Mouse (Mus musculus) stomach, postnatal 0 days (tissue): ENCODE measurements at regions not wholly inside any gene's neighbourhood (a gene's known extent, or its start where the extent isn't known, plus 50 kb on each side); places are given as distances from the start of the nearest gene placed in this dataset.

ENCODE experiments used
- ATAC-seq: fragments of 200-750 bp; cut with Nextera tagmentation; 2 replicates; pipeline ENCODE4 v1.8.0; 2017; ENCODE audit not compliant: low FRiP score, low TSS enrichment
- DNase-seq: peaks from one replicate; pipeline ENCODE4 v3.0.0-alpha.2; 2016; ENCODE audit warnings: low spot score
- H3K27ac ChIP-seq: fragments of 300-500 bp; sonication (generic); replicated peaks from 2 replicates; pipeline ENCODE4 v1.5.1; 2014; ENCODE audit warnings: mild to moderate bottlenecking, control low read depth
- H3K27me3 ChIP-seq: fragments of 300-500 bp; sonication (generic); 2 replicates; pipeline ENCODE4 v1.6.1; 2014; ENCODE audit warnings: low read length; ENCODE audit not compliant: control insufficient read depth, insufficient read depth
- H3K36me3 ChIP-seq: fragments of 300-500 bp; sonication (generic); 2 replicates; pipeline ENCODE4 v1.6.1; 2014; ENCODE audit warnings: low read length, mixed read lengths; ENCODE audit not compliant: control insufficient read depth, insufficient read depth
- H3K4me1 ChIP-seq: fragments of 300-500 bp; sonication (generic); replicated peaks from 2 replicates; pipeline ENCODE4 v1.6.1; 2014; ENCODE audit warnings: antibody characterized with exemption; ENCODE audit not compliant: control insufficient read depth, insufficient read depth
- H3K4me2 ChIP-seq: fragments of 300-500 bp; sonication (generic); replicated peaks from 2 replicates; pipeline ENCODE4 v1.6.1; 2014; ENCODE audit warnings: low read depth, mild to moderate bottlenecking, control low read depth, moderate library complexity
- H3K4me3 ChIP-seq: fragments of 300-500 bp; sonication (generic); 2 replicates; pipeline ENCODE4 v1.5.1; 2014; ENCODE audit warnings: low read depth, low read length, control low read depth
- H3K9ac ChIP-seq: fragments of 300-500 bp; sonication (generic); 2 replicates; pipeline ENCODE4 v1.6.1; 2014; ENCODE audit warnings: mild to moderate bottlenecking, low read length, control low read depth, mixed read lengths
- H3K9me3 ChIP-seq: fragments of 300-500 bp; sonication (generic); 2 replicates; pipeline ENCODE4 v1.6.1; 2016; ENCODE audit warnings: low read length; ENCODE audit not compliant: control insufficient read depth
- CTCF ChIP-seq: IDR thresholded peaks from 2 replicates; pipeline ENCODE4 v1.5.1; 2016; ENCODE audit warnings: antibody characterized with exemption, low read depth, mild to moderate bottlenecking, moderate library complexity
- EP300 ChIP-seq: optimal IDR thresholded peaks from 2 replicates; pipeline ENCODE3; 2016; ENCODE audit warnings: antibody characterized with exemption
- WGBS: fragments of 180-500 bp; shearing (Covaris S2); extraction: QIAGEN DNeasy Blood & Tissue Kit; methylation state at CpG from one replicate; pipeline ENCODE4 v1.1.7; 2014; 5-methylcytosine and 5-hydroxymethylcytosine counted together

- Histone ChIP-seq H3K27ac (no peak overlapping the region), H3K36me3 (no peaks in the 10 kb centered on the region), H3K4me3 (no peak overlapping the region), H3K9ac (no peak overlapping the region), H3K4me1 (no peaks in the 10 kb centered on the region), H3K27me3 (no peaks in the 10 kb centered on the region), H3K9me3 (no peaks in the 10 kb centered on the region), H3K4me2 (no peak overlapping the region)
- no peak for TF ChIP-seq CTCF
- TF ChIP-seq EP300 = no peak
- 79% methylated on average over 2 of the region's 2 CpGs for WGBS
- ATAC-seq (no peak), DNase-seq (no peak)
These were observed 1669.5 kb downstream of the Efnb2 start for GRCm38 (mm10) chr8:6991516-6991915.

- no peak for TF ChIP-seq CTCF
- H3K4me2 ChIP-seq = no peak overlapping the region
- H3K9ac ChIP-seq = no peak overlapping the region
- no peak for ATAC-seq
- DNase-seq = no peak
- no peaks in the 10 kb centered on the region for H3K27me3 ChIP-seq
- WGBS = 79% methylated on average over 3 of the region's 3 CpGs
- H3K36me3 ChIP-seq = no peaks in the 10 kb centered on the region
- no peaks in the 10 kb centered on the region for H3K4me1 ChIP-seq
- no peaks in the 10 kb centered on the region for H3K9me3 ChIP-seq
- H3K4me3 ChIP-seq = no peak overlapping the region
- no peak overlapping the region for H3K27ac ChIP-seq
These were observed 1671.5 kb downstream of the Efnb2 start for GRCm38 (mm10) chr8:6989359-6990095.

GRCm38 (mm10) chr8:6973961-6974360 is 1687.1 kb downstream of the Efnb2 start:
- no peak overlapping the region for H3K9ac ChIP-seq
- no peak overlapping the region for H3K4me3 ChIP-seq
- no peaks in the 10 kb centered on the region for H3K27me3 ChIP-seq
- no peak for ATAC-seq
- no peaks in the 10 kb centered on the region for H3K4me1 ChIP-seq
- H3K27ac ChIP-seq = no peak overlapping the region
- TF ChIP-seq EP300 (no peak), CTCF (no peak)
- no peaks in the 10 kb centered on the region for H3K36me3 ChIP-seq
- no peaks in the 10 kb centered on the region for H3K9me3 ChIP-seq
- DNase-seq = no peak
- H3K4me2 ChIP-seq = no peak overlapping the region

- WGBS = 76% methylated on average over 4 of the region's 4 CpGs
- TF ChIP-seq CTCF (no peak), EP300 (no peak)
- ATAC-seq = no peak
- Histone ChIP-seq H3K4me2 (no peak overlapping the region), H3K27me3 (no peaks in the 10 kb centered on the region), H3K9me3 (no peaks in the 10 kb centered on the region), H3K4me3 (no peak overlapping the region), H3K36me3 (no peaks in the 10 kb centered on the region), H3K9ac (no peak overlapping the region), H3K27ac (no peak overlapping the region), H3K4me1 (no peaks in the 10 kb centered on the region)
- DNase-seq = no peak
These were observed 1697.8 kb downstream of the Efnb2 start for GRCm38 (mm10) chr8:6963006-6963799.

- H3K4me1 ChIP-seq = no peaks in the 10 kb centered on the region
- H3K9ac ChIP-seq = no peak overlapping the region
- ATAC-seq (no peak), DNase-seq (no peak)
- H3K4me2 ChIP-seq = no peak overlapping the region
- WGBS = 83% methylated on average over 5 of the region's 5 CpGs
- H3K27me3 ChIP-seq = no peaks in the 10 kb centered on the region
- H3K9me3 ChIP-seq = no peaks in the 10 kb centered on the region
- H3K27ac ChIP-seq = no peak overlapping the region
- H3K4me3 ChIP-seq = no peak overlapping the region
- H3K36me3 ChIP-seq = no peaks in the 10 kb centered on the region
- TF ChIP-seq CTCF (no peak), EP300 (no peak)
These were observed 1703.0 kb downstream of the Efnb2 start for GRCm38 (mm10) chr8:6958086-6958485.

- Histone ChIP-seq H3K9ac (no peak overlapping the region), H3K36me3 (no peaks in the 10 kb centered on the region), H3K27ac (no peak overlapping the region), H3K4me1 (no peaks in the 10 kb centered on the region), H3K9me3 (no peaks in the 10 kb centered on the region), H3K27me3 (no peaks in the 10 kb centered on the region), H3K4me2 (no peak overlapping the region), H3K4me3 (no peak overlapping the region)
- no peak for TF ChIP-seq CTCF
- TF ChIP-seq EP300 = no peak
- WGBS = 78% methylated on average over 7 of the region's 7 CpGs
- DNase-seq (no peak), ATAC-seq (no peak)
These were observed 1706.8 kb downstream of the Efnb2 start for GRCm38 (mm10) chr8:6954251-6954650.
